Mouse (Mus musculus): ENCODE results near the gene Chst4.
"Not testable (repeated sequence)": the region's sequence is repeated elsewhere in the genome, so short reads cannot be mapped to it uniquely, and the experiment has no call there.

The Chst4 gene

DNA sequence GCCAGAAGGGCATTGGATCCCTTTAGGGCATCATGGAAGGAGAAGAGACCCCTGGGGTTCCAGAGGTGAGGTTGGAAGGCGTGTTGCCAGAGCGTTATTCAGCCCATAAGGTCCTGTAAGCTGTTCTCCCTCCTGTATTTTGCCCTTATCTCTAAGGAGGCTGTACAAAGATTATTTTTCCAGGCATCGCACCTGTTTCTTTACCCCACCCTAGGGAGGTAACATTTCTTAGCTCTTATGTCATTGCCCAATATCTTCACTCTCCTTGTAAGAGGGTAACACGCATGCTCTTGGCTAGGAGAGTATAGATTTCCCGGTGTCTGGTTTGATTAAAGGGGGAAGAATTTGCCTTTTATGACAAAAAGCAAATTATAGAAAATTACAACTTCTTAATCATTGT, at the start of gene Chst4:
Gene Chst4 (minus strand): TSS at position 82 of the 400 bp plus-strand sequence.
- no peak for DNase-seq

- no peak for DNase-seq
These were observed 43.0 kb upstream of the Chst4 start for GRCm38 (mm10) chr8:110082416-110083105.

GRCm38 (mm10) chr8:110079282-110080221, 40.0 kb upstream of the Chst4 start, which contains the start of gene Zfp612:
Gene Zfp612 (plus strand): TSS chr8:110079746.
- peak; percentile 66 for DNase-seq

- no peak for DNase-seq
These were observed 35.0 kb upstream of the Chst4 start for GRCm38 (mm10) chr8:110074496-110074895.

DNA sequence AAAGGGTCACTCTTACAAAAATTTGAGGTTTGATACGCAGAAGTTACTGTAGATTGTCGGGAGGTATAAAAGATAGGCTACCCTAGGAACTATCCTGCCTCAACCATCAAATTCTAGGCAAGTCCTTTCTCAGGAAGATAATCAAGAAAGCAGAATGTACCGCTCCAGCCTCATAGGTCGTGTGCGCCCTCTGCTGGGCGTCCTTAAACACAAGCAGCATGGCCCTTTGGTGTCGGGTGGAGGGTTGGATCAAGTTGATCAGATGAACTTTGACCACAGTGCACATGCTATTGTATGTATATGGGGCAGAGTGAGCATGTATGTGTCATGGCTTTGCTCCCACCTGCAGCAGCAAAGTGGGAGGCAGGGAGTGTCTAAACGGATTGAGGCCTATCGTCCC, 32.1 kb upstream of the Chst4 start:
- DNase-seq = peak; percentile 72

DNA sequence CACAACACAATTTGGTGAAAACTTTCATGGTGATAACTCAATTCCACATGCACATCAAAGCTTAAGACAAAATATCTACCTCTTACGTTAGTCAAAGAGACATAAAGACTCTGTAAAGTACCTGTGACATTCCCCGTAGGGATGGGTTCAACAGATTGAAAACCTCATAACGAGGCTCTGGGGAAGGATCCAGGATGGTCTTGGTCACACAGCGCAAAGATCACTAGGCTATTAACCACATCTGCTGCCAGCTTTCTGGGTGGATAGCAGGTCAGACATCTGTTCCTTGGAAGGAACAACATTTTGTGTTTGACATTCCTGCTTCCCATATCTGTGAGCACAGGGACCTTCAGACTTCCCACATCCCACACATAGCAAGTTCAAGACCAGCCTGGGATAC, 30.2 kb upstream of the Chst4 start:
- no peak for DNase-seq

- DNase-seq = no peak
These were observed 26.1 kb upstream of the Chst4 start for GRCm38 (mm10) chr8:110065676-110066075.

GRCm38 (mm10) chr8:110064606-110065365, 25.2 kb upstream of the Chst4 start:
- DNase-seq = no peak

DNA sequence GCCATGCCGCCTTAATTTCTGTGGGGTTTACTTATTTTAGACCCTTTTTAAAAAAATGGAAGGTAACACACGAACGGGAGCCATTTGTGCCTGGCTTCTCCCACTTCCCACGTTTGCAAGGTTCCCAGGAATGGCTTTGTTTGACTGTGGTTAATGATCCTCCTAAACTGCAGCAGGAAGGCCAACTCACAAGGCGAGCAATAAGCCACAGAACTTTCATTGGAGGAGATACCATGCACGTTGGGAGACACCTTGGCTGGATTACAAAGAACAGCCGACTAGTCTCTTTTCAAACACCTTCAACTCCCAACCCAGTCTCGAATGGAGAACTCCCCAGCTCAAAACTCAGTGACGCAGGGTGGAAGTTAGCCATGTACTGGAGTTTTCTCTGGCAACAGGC, 24.6 kb upstream of the Chst4 start:
- no peak for DNase-seq

- DNase-seq = no peak
These were observed 18.7 kb upstream of the Chst4 start for GRCm38 (mm10) chr8:110058207-110058606.

DNA sequence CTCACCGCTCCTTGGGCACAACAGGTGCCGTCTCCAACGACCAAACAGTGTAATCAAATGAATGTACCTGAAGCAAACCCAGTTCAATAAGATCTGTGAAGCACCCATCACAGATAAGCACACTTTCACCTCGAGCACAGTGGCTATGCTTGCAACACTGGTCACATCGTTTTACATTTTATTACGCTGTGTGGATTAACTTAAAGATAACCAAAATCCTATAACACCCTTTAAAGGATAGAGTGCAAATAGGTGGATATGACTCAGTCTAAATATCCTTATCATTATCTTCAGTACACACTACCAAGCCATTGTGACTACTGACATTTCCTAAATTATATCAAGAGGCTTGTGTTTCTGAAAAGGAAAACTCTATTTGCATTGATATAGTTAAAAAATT, 11.7 kb upstream of the Chst4 start:
- DNase-seq = no peak

- no peak for DNase-seq
These were observed 969 bp upstream of the Chst4 start for GRCm38 (mm10) chr8:110040509-110040908.

GRCm38 (mm10) chr8:110039216-110039615, 324 bp downstream of the Chst4 start:
- DNase-seq = no peak

GRCm38 (mm10) chr8:110036156-110036555, 3.4 kb downstream of the Chst4 start:
- peak; percentile 13 for DNase-seq

DNA sequence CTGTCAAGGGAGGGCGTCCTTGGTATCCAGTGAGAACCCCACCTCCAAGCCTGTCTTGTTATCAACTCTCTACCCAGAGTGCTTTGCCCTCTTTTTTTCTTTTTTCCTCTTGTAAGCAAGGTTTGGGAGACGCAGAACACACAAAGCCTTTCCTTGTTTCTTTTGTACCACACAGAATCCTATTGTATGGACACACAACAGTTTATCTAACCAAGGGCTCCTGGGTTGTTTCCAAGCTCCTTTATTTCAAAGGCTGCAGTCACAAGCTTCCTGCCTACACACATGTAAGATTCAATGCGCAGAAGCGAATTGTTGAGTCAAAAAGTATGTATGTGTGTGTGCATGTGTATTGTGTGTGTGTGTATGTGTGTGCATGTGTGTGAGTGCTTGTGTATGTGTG, 5.2 kb downstream of the Chst4 start:
- no peak for DNase-seq

- DNase-seq = not testable (repeated sequence)
These were observed 5.8 kb downstream of the Chst4 start for GRCm38 (mm10) chr8:110033771-110034170.

DNA sequence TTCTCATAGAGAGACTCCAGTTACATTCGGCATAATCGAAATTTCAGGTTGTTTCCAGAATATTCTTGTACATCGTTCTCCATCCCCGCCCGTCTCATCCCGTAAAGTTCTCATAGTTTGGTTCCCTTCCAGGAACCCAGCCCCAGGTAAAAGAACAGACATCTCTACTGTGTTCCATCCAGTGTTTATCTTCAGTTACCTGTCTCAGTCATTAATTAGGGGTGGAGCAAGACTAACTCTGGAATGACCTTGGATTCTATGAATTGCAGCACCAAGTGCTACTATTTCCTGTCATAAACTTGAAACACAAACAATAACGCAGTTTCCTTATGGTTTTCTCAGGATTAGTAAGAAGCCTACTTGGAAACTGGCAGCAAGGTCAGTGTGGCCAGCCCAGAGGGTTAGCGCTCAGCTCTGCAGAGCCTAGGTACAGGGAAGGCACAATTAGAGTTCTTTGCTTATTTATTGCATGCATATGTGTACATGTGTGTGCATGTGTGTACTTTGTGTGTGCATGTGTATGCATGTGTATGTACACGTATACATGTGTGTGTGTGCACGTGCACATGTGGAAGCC, 16.7 kb downstream of the Chst4 start:
- no peak for DNase-seq

GRCm38 (mm10) chr8:110022081-110022480, 17.5 kb downstream of the Chst4 start:
- no peak for DNase-seq

- DNase-seq = peak; percentile 19
These were observed 28.7 kb downstream of the Chst4 start for GRCm38 (mm10) chr8:110010868-110011267.

DNA sequence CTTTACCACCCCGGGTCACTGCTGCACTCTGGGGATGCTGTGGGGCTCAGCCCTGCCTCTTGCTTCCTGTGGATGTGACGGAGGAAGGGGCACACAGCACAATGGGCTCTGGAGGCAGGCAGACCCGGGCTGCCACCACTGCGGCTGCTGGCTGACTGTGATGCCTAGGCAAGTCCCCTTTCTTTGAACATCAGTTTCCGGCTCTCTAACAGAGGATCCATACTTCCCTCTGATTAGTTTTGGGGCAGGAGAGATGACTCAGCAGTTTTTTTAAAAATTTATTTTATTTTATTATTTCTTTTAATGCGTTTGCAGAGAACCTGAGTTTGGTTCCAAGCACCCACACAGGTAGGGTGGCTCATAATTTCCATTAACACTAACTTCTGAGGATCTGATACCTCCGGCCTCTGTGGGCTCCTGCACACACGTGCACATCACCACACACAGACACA, 30.5 kb downstream of the Chst4 start:
- DNase-seq = no peak

- no peak for DNase-seq
These were observed 31.1 kb downstream of the Chst4 start for GRCm38 (mm10) chr8:110008228-110008994.

All from right cerebral cortex, postnatal 4 days (tissue).